Mouse (Mus musculus) limb, embryonic 11.5 days (tissue): ENCODE measurements around the gene Bcl6b. TPM values are rescaled to one million over a fixed set of nuclear protein-coding genes. Genes with fewer than 3 reads are reported as not detected.

ENCODE experiments used
- ATAC-seq: fragments of 200-750 bp; cut with Nextera tagmentation; 2 replicates; pipeline ENCODE4 v1.8.0; 2017; ENCODE audit warnings: low read depth; ENCODE audit not compliant: insufficient number of reproducible peaks, low FRiP score, low TSS enrichment
- DNase-seq: peaks from one replicate; pipeline ENCODE4 v3.0.0-alpha.2; 2015; ENCODE audit warnings: low spot score
- H3K27ac ChIP-seq: fragments of 300-500 bp; sonication (generic); replicated peaks from 2 replicates; pipeline ENCODE4 v1.5.1; 2014; ENCODE audit warnings: low read depth, mild to moderate bottlenecking, low read length
- H3K27me3 ChIP-seq: fragments of 300-500 bp; sonication (generic); 2 replicates; pipeline ENCODE4 v1.6.1; 2014; ENCODE audit warnings: mild to moderate bottlenecking, low read length, mixed read lengths; ENCODE audit not compliant: control insufficient read depth, insufficient read depth
- H3K36me3 ChIP-seq: fragments of 300-500 bp; sonication (generic); 2 replicates; pipeline ENCODE4 v1.6.1; 2014; ENCODE audit warnings: mild to moderate bottlenecking, low read length, moderate library complexity, mixed read lengths; ENCODE audit not compliant: control insufficient read depth, insufficient read depth
- H3K4me1 ChIP-seq: fragments of 300-500 bp; sonication (generic); 2 replicates; pipeline ENCODE4 v1.6.1; 2014; ENCODE audit warnings: low read length, mixed read lengths; ENCODE audit not compliant: control insufficient read depth, insufficient read depth
- H3K4me2 ChIP-seq: fragments of 300-500 bp; sonication (generic); 2 replicates; pipeline ENCODE4 v1.6.1; 2014; ENCODE audit warnings: low read depth, mild to moderate bottlenecking, moderate library complexity; ENCODE audit not compliant: severe bottlenecking
- H3K4me3 ChIP-seq: fragments of 300-500 bp; sonication (generic); 2 replicates; pipeline ENCODE4 v1.5.1; 2014; ENCODE audit warnings: low read depth, low read length
- H3K9ac ChIP-seq: fragments of 300-500 bp; sonication (generic); 2 replicates; pipeline ENCODE4 v1.6.1; 2014; ENCODE audit warnings: mild to moderate bottlenecking, low read length
- H3K9me3 ChIP-seq: fragments of 300-500 bp; sonication (generic); 2 replicates; pipeline ENCODE4 v1.6.1; 2016; ENCODE audit warnings: low read length; ENCODE audit not compliant: control insufficient read depth
- WGBS: fragments of 180-500 bp; shearing (Covaris S2); extraction: QIAGEN DNeasy Blood & Tissue Kit; methylation state at CpG from one replicate; pipeline ENCODE4 v1.1.7; 2014; 5-methylcytosine and 5-hydroxymethylcytosine counted together
- polyA plus RNA-seq: library from polyadenylated mRNA; unstranded; fragments of >200 nt; fragmentation: Nextera tagmentation; extraction: Ambion mirVana; gene quantifications from 2 replicates; pipeline ENCODE4 v1.2.1, GENCODE M21; 2014

Gene Bcl6b
- polyA plus RNA-seq, 1 experiment from 2014 or later: 7.5 TPM

- ATAC-seq: no peak
- H3K4me2 ChIP-seq: no peak overlapping the region
- H3K36me3 ChIP-seq: no peaks in the 10 kb centered on the region
- no peaks in the 10 kb centered on the region for H3K27me3 ChIP-seq
- H3K9me3 ChIP-seq: no peaks in the 10 kb centered on the region
- no peak overlapping the region for H3K27ac ChIP-seq
- no peaks in the 10 kb centered on the region for H3K4me1 ChIP-seq
- H3K9ac ChIP-seq: no peak overlapping the region
- DNase-seq: no peak
- no peak overlapping the region for H3K4me3 ChIP-seq
- 79% methylated on average over 2 of the region's 2 CpGs for WGBS
Observed at GRCm38 (mm10) chr11:70206801-70207200, 22.8 kb downstream of the Bcl6b start.

- H3K27ac ChIP-seq: no peak overlapping the region
- peak; percentile 91 for DNase-seq
- WGBS: 39% methylated on average over 5 of the region's 5 CpGs
- no peak overlapping the region for H3K4me3 ChIP-seq
- no peaks in the 10 kb centered on the region for H3K27me3 ChIP-seq
- no peaks in the 10 kb centered on the region for H3K4me1 ChIP-seq
- no peaks in the 10 kb centered on the region for H3K36me3 ChIP-seq
- ATAC-seq: no peak
- no peak overlapping the region for H3K4me2 ChIP-seq
- no peak overlapping the region for H3K9ac ChIP-seq
- H3K9me3 ChIP-seq: no peaks in the 10 kb centered on the region
Observed at GRCm38 (mm10) chr11:70201691-70202090, 27.9 kb downstream of the Bcl6b start.

- ATAC-seq (no peak), DNase-seq (no peak)
- no peaks in the 10 kb centered on the region for H3K4me1 ChIP-seq
- H3K9me3 ChIP-seq: no peaks in the 10 kb centered on the region
- H3K9ac ChIP-seq: no peak overlapping the region
- no peak overlapping the region for H3K4me3 ChIP-seq
- no peak overlapping the region for H3K27ac ChIP-seq
- H3K4me2 ChIP-seq: no peak overlapping the region
- no peaks in the 10 kb centered on the region for H3K27me3 ChIP-seq
- 84% methylated on average over 5 of the region's 5 CpGs for WGBS
- H3K36me3 ChIP-seq: no peaks in the 10 kb centered on the region
Observed at GRCm38 (mm10) chr11:70200036-70200608, 29.5 kb downstream of the Bcl6b start.

- no peak overlapping the region for H3K9ac ChIP-seq
- H3K27me3 ChIP-seq: no peaks in the 10 kb centered on the region
- H3K9me3 ChIP-seq: no peaks in the 10 kb centered on the region
- no peaks in the 10 kb centered on the region for H3K4me1 ChIP-seq
- WGBS: 80% methylated on average over 8 of the region's 8 CpGs
- H3K4me3 ChIP-seq: no peak overlapping the region
- H3K36me3 ChIP-seq: no peaks in the 10 kb centered on the region
- H3K4me2 ChIP-seq: no peak overlapping the region
- DNase-seq (no peak), ATAC-seq (no peak)
- no peak overlapping the region for H3K27ac ChIP-seq
Observed at GRCm38 (mm10) chr11:70199107-70199506, 30.5 kb downstream of the Bcl6b start.

- no peaks in the 10 kb centered on the region for H3K4me1 ChIP-seq
- DNase-seq (no peak), ATAC-seq (no peak)
- H3K9ac ChIP-seq: no peak overlapping the region
- 88% methylated on average over 3 of the region's 3 CpGs for WGBS
- no peak overlapping the region for H3K27ac ChIP-seq
- no peaks in the 10 kb centered on the region for H3K9me3 ChIP-seq
- H3K27me3 ChIP-seq: no peaks in the 10 kb centered on the region
- no peak overlapping the region for H3K4me3 ChIP-seq
- no peak overlapping the region for H3K4me2 ChIP-seq
- H3K36me3 ChIP-seq: no peaks in the 10 kb centered on the region
Observed at GRCm38 (mm10) chr11:70198332-70198731, 31.3 kb downstream of the Bcl6b start.

- DNase-seq (no peak), ATAC-seq (no peak)
- no peak overlapping the region for H3K9ac ChIP-seq
- WGBS: 63% methylated on average over 11 of the region's 11 CpGs
- no peaks in the 10 kb centered on the region for H3K27me3 ChIP-seq
- H3K9me3 ChIP-seq: no peaks in the 10 kb centered on the region
- H3K4me1 ChIP-seq: no peaks in the 10 kb centered on the region
- no peak overlapping the region for H3K4me2 ChIP-seq
- no peak overlapping the region for H3K27ac ChIP-seq
- H3K4me3 ChIP-seq: no peak overlapping the region
- no peaks in the 10 kb centered on the region for H3K36me3 ChIP-seq
Observed at GRCm38 (mm10) chr11:70193354-70194285, 36.0 kb downstream of the Bcl6b start.

GRCm38 (mm10) chr11:70192157-70192556, 37.4 kb downstream of the Bcl6b start:
- no peak for ATAC-seq
- Histone ChIP-seq H3K4me1 (no peaks in the 10 kb centered on the region), H3K9ac (no peak overlapping the region), H3K9me3 (no peaks in the 10 kb centered on the region), H3K27me3 (no peaks in the 10 kb centered on the region), H3K27ac (no peak overlapping the region), H3K36me3 (no peaks in the 10 kb centered on the region), H3K4me2 (no peak overlapping the region), H3K4me3 (no peak overlapping the region)
- DNase-seq: no peak
- 86% methylated on average over 4 of the region's 4 CpGs for WGBS

GRCm38 (mm10) chr11:70191188-70191587, 38.4 kb downstream of the Bcl6b start:
- H3K36me3 ChIP-seq: no peaks in the 10 kb centered on the region
- no peaks in the 10 kb centered on the region for H3K27me3 ChIP-seq
- 89% methylated on average over 6 of the region's 6 CpGs for WGBS
- no peaks in the 10 kb centered on the region for H3K9me3 ChIP-seq
- DNase-seq: no peak
- no peak overlapping the region for H3K4me2 ChIP-seq
- H3K4me1 ChIP-seq: no peaks in the 10 kb centered on the region
- ATAC-seq: no peak
- no peak overlapping the region for H3K4me3 ChIP-seq
- no peak overlapping the region for H3K27ac ChIP-seq
- H3K9ac ChIP-seq: no peak overlapping the region
